Mouse (Mus musculus) spleen, adult 2 months (tissue): Measurements from ENCODE around the gene Dmd. TPM values are rescaled to one million over a fixed set of nuclear protein-coding genes. Genes with fewer than 3 reads are reported as not detected.

Source experiments
- DNase-seq, 2 experiments: peaks; one replicate each; pipeline versions ENCODE4 v3.0.0 to v3.0.0-alpha.2; 2012 to 2021; ENCODE audit warnings: low spot score in 2 of 2, low read depth in 1 of 2
- H3K27ac ChIP-seq: fragments of 200-500 bp; 2 replicates; pipeline ENCODE4 v1.5.1; 2012; ENCODE audit warnings: low read length, inconsistent platforms; ENCODE audit not compliant: insufficient read depth
- H3K27me3 ChIP-seq: fragments of 200-500 bp; 2 replicates; pipeline ENCODE4 v1.6.1; 2012; ENCODE audit warnings: mild to moderate bottlenecking, moderate library complexity, low read length, inconsistent platforms; ENCODE audit not compliant: control insufficient read depth, insufficient read depth
- H3K36me3 ChIP-seq: fragments of 200-500 bp; 2 replicates; pipeline ENCODE4 v1.6.1; 2012; ENCODE audit warnings: mild to moderate bottlenecking, low read length, inconsistent platforms; ENCODE audit not compliant: control insufficient read depth, insufficient read depth
- H3K4me1 ChIP-seq: fragments of 200-500 bp; 2 replicates; pipeline ENCODE4 v1.6.1; 2011; ENCODE audit warnings: inconsistent platforms; ENCODE audit not compliant: control insufficient read depth, insufficient read depth, insufficient read length
- H3K4me3 ChIP-seq: fragments of 200-500 bp; 2 replicates; pipeline ENCODE4 v1.5.1; 2011; ENCODE audit warnings: mild to moderate bottlenecking, inconsistent platforms; ENCODE audit not compliant: insufficient read depth, insufficient read length; ENCODE audit errors: extremely low read depth
- CTCF ChIP-seq: fragments of 200-500 bp; IDR thresholded peaks from 2 replicates; pipeline ENCODE4 v1.5.1; 2011; ENCODE audit warnings: mild to moderate bottlenecking, inconsistent platforms; ENCODE audit not compliant: insufficient read depth, insufficient read length, insufficient replicate concordance; ENCODE audit errors: extremely low read depth
- POLR2A ChIP-seq: fragments of 200-500 bp; IDR thresholded peaks from 2 replicates; pipeline ENCODE4 v1.6.1; 2011; ENCODE audit warnings: low read depth, low read length, inconsistent platforms
- WGBS: fragments of 180-500 bp; shearing (Covaris S2); methylation state at CpG from one replicate; pipeline ENCODE4 v1.1.7; 2018; 5-methylcytosine and 5-hydroxymethylcytosine counted together
- polyA plus RNA-seq: library from polyadenylated mRNA; depleted of rRNA; stranded (reverse); fragments of >200 nt; gene quantifications from 2 replicates; pipeline ENCODE4 v1.2.3, GENCODE M21; 2012

The Dmd gene
- polyA plus RNA-seq, 1 experiment, result 2.3 TPM

DNA sequence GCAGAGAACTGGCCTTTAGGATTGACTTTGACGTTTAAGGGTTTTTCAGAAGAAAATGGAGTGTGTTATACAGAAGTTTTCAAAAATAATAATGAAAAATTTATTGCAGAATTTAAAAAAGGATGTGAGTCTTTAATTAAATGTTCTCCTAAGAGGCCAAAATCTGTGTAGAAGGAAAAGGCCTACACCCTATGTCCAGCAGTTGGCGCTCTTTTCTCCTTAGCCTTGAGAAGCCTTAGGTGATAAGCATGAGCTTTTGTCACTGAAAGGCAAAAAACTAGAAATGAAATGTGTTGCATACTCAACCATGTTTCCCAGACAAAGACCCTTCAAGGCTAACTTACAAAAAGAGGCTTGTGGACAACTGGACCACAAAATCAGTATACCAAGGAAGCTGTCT lies 2222.6 kb downstream of the Dmd start:
- Histone ChIP-seq H3K4me1 (no peaks in the 10 kb centered on the region), H3K36me3 (no peaks in the 10 kb centered on the region), H3K4me3 (no peak overlapping the region), H3K27me3 (no peaks in the 10 kb centered on the region), H3K27ac (no peak overlapping the region)
- WGBS, result 72% methylated on average over 2 of the region's 2 CpGs
- DNase-seq, result no peak
- TF ChIP-seq CTCF (no peak), POLR2A (no peak)

- TF ChIP-seq POLR2A (no peak), CTCF (no peak)
- H3K27me3 ChIP-seq, result no peaks in the 10 kb centered on the region
- H3K4me1 ChIP-seq, result no peaks in the 10 kb centered on the region
- H3K36me3 ChIP-seq, result no peaks in the 10 kb centered on the region
- 69% methylated on average over 2 of the region's 2 CpGs for WGBS
- no peak for DNase-seq
- no peak overlapping the region for H3K4me3 ChIP-seq
- no peak overlapping the region for H3K27ac ChIP-seq
These were observed 2238.9 kb downstream of the Dmd start for GRCm38 (mm10) chrX:85187565-85187964.

DNA sequence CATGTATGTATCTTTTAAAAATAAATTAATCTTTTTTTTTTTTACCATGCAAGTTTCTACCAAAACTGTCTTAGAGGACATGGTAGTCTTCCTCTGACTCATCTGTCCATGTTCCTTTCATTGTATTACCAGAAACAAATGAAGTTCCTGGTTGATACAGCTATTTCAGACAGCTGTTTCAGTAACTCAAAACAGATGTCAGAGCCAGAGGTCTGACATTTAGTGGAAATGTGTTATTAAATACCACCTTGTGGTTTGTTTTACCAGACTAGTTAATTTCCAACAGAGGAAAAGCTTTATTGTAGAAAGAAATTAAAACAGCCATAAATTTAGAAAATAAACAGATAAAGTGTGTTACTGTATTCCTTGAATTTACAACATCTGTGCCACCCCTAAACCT lies 2245.2 kb downstream of the Dmd start:
- no peak overlapping the region for H3K27ac ChIP-seq
- no peaks in the 10 kb centered on the region for H3K36me3 ChIP-seq
- H3K4me3 ChIP-seq, result no peak overlapping the region
- H3K4me1 ChIP-seq, result no peaks in the 10 kb centered on the region
- H3K27me3 ChIP-seq, result no peaks in the 10 kb centered on the region
- TF ChIP-seq POLR2A (no peak), CTCF (no peak)
- no peak for DNase-seq

DNA sequence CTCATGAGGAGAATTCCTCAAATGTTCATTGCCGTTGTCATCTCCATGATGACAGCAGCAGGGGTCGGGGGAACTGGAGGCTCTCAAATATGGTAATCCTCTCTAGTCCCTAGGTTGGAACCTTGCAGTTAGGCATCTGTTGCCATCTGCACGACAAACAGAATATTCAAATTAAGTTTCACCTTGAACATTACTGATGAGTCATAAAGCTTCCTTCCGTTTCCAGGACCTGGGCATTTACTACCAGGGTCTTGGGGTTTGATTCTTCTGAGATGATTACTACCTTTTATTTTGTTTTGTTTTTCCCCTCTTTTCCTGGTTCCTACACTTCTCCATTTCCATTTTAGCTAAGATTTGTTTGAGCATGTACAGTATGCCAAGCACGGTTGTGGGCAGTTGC lies 2249.0 kb downstream of the Dmd start:
- Histone ChIP-seq H3K36me3 (no peaks in the 10 kb centered on the region), H3K27me3 (no peaks in the 10 kb centered on the region), H3K27ac (no peak overlapping the region), H3K4me1 (no peaks in the 10 kb centered on the region), H3K4me3 (no peak overlapping the region)
- DNase-seq, result no peak
- 90% methylated on average over 5 of the region's 5 CpGs for WGBS
- TF ChIP-seq CTCF (no peak), POLR2A (no peak)

- WGBS, result 94% methylated on average over 3 of the region's 3 CpGs
- TF ChIP-seq POLR2A, result no peak
- TF ChIP-seq CTCF, result no peak
- Histone ChIP-seq H3K4me1 (no peaks in the 10 kb centered on the region), H3K27me3 (no peaks in the 10 kb centered on the region), H3K36me3 (no peaks in the 10 kb centered on the region), H3K27ac (no peak overlapping the region), H3K4me3 (no peak overlapping the region)
- DNase-seq, result no peak
These were observed 2250.7 kb downstream of the Dmd start for GRCm38 (mm10) chrX:85199398-85199797.

DNA sequence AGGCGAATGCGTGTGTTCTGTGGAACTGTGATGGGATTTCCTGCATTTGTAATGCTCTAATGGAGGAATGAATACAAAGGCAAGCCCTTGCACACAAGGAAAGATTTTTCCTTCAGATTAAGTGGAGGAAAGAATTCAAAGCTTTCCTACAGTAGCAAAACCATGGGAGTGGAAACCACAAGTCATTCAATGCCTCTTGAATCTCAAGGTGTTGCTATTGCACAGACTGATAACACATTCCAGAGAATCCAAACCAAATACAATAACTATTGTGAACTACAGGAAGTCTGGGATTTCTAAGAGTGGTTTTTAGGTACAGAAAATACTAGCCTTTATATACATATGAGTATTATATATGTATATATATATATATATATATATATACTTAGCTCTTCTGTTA lies 2258.3 kb downstream of the Dmd start:
- 95% methylated on average over 2 of the region's 2 CpGs for WGBS
- no peak for TF ChIP-seq CTCF
- no peak for TF ChIP-seq POLR2A
- Histone ChIP-seq H3K4me3 (no peak overlapping the region), H3K27ac (no peak overlapping the region), H3K4me1 (no peaks in the 10 kb centered on the region), H3K36me3 (no peaks in the 10 kb centered on the region), H3K27me3 (no peaks in the 10 kb centered on the region)
- DNase-seq, result no peak

- Histone ChIP-seq H3K27me3 (no peaks in the 10 kb centered on the region), H3K27ac (no peak overlapping the region), H3K4me1 (no peaks in the 10 kb centered on the region), H3K36me3 (no peaks in the 10 kb centered on the region), H3K4me3 (no peak overlapping the region)
- TF ChIP-seq CTCF (no peak), POLR2A (no peak)
- no peak for DNase-seq
These were observed 2278.2 kb downstream of the Dmd start for GRCm38 (mm10) chrX:85226883-85227282.
